Mouse (Mus musculus) ES-E14 (cell line): ENCODE data around the gene Rxfp2.

Experiments used
- CHD2 ChIP-seq: IDR thresholded peaks from 2 replicates; pipeline ENCODE4 v1.6.1; 2014; ENCODE audit warnings: mild to moderate bottlenecking, low read depth, low read length, inconsistent platforms
- HCFC1 ChIP-seq: IDR thresholded peaks from 2 replicates; pipeline ENCODE4 v1.6.1; 2012; ENCODE audit warnings: low read length, inconsistent platforms, borderline replicate concordance; ENCODE audit not compliant: insufficient read depth
- MAFK ChIP-seq: IDR thresholded peaks from 2 replicates; pipeline ENCODE4 v1.6.1; 2014; ENCODE audit warnings: mild to moderate bottlenecking, low read depth, low read length, inconsistent platforms; ENCODE audit not compliant: insufficient read depth
- ZC3H11A ChIP-seq: IDR thresholded peaks from 2 replicates; pipeline ENCODE4 v1.6.1; 2012; ENCODE audit warnings: low read depth, mild to moderate bottlenecking, inconsistent platforms, low read length, borderline replicate concordance
- ZNF384 ChIP-seq: IDR thresholded peaks from 2 replicates; pipeline ENCODE4 v1.6.1; 2012; ENCODE audit warnings: low read depth, low read length, inconsistent platforms

GRCm38 (mm10) chr5:150118124-150118454 lies 99.6 kb downstream of the Rxfp2 start:
- TF ChIP-seq HCFC1 (no peak), MAFK (no peak), ZC3H11A (no peak), CHD2 (no peak), ZNF384 (peak; percentile 71)
